Mouse (Mus musculus) MEL-GATA-1-ER (cell line): Measurements from ENCODE around the gene Tmem248.

Experiments used
- DNase-seq: peaks from one replicate; pipeline ENCODE4 v3.0.0-alpha.2; 2012; ENCODE audit warnings: low read depth; ENCODE audit errors: extremely low read depth

Gene Tmem248

DNA sequence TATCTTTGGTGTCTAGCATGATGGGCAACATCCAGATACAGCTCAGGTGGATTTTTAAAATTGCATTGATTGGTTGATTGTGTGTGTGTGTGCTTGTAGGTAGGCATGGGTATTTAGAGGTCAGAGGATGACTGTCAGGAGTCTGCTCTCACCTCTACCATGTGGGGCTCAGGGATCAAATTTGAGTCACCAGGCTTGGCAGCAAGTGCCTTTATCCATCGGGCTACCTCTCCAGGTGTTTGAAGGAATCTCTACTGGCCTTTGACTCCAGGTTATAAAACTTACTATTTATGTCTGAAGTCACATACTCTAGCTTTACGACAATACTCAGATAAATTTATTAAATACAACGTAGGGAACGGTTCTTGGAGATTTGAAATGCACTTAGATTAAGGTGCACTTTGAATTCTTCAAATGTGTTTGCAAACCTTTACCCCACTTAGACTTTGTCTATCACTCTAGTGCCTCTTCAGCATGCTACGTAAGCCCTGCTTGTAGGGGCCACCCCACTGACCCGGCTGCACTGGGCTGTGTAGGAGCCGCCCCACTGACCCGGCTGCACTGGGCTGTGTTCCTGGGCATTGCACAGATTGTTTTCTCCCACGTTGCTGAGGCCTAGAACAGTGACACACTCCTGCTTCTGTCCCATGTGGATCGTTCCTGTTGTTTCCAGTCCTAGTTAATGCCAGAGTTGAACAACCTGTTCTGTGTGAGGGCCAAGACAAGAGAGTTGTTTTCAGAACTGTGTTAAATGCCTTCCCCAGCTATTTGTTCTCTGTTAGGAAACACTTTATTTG lies 16.4 kb upstream of the Tmem248 start:
- no peak for DNase-seq

DNA sequence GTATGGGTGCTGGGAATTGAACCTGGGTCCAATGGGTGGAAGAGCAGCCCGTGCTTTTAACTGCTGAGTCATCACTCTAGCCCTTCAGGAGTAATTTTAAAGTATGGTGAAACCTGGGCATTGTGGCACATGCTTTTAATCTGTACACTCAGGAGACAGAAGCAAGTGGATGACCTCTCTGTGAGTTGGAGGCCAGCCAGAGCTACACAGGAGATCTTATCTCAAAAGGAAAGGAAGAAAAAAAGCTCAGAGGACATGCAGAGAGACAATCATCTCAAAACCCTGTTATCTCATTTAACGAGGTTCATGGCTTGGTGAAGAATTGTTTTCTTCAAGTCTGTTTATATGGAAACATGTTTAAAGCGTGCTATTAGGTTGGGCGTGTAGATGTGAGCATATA lies 12.9 kb upstream of the Tmem248 start:
- DNase-seq = no peak

DNA sequence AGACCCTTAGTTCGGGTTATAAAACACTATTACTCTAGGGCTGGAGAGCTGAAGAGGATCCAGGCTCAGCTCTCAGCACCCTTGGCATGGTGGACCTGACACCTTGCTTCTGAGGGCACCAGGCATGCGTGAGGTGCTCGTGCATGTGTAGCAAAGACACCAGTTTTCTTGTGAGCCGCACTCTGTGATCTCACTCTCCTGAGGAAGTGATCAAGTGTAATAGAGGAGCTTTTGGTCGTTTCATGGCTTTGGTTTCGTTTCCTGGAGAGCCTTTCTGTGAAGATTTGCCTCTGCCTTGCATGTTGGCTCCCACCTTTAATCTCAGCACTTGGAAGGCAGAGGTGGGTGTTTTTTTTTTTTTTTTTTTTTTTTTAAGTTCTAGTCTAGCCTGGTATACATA lies 12.3 kb upstream of the Tmem248 start:
- no peak for DNase-seq

DNA sequence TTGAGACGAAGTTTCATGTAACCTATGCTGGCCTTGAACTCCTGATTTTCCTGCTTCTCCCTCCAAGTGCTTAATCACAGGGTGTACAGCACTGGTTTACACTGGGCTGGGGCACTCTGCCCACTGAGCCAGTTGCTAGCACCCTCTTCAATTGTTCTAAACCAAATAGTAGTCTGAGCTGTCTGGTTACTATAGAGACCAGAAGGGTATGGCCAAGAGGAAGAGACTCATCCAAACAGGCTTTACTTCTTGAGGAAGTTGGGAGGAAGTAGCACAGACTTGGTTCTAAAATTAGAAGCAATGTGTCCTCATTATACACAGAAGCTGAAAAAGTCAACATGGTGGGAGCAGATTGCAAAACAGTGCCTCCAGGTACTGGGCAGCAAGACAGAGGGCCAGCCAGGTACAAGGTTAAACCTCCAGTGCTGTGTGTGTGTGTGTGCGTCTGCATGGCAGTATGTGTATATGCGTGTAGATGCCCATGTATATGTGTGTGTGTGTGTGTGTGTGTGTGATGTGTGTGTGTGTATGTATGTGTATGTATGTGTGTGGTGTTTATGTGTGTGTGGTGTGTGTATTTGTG lies 11.3 kb upstream of the Tmem248 start:
- DNase-seq = no peak

- DNase-seq = no peak
Observed at GRCm38 (mm10) chr5:130207299-130207698, 9.6 kb upstream of the Tmem248 start.

DNA sequence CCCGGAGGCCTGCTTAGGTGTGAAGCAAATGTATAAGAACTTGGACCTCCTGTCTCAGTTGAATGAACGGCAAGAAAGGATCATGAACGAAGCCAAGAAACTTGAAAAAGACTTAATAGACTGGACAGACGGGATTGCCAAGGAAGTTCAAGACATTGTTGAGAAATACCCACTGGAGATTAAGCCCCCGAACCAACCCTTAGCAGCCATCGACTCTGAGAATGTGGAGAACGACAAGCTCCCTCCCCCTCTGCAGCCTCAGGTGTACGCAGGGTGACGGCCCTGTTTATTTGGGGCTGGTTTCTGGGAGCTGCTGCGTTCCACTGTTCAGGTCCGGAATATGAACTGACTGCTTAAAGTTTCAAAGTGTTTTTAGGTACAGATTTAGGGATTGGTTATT lies 3.9 kb upstream of the Tmem248 start:
- no peak for DNase-seq

DNA sequence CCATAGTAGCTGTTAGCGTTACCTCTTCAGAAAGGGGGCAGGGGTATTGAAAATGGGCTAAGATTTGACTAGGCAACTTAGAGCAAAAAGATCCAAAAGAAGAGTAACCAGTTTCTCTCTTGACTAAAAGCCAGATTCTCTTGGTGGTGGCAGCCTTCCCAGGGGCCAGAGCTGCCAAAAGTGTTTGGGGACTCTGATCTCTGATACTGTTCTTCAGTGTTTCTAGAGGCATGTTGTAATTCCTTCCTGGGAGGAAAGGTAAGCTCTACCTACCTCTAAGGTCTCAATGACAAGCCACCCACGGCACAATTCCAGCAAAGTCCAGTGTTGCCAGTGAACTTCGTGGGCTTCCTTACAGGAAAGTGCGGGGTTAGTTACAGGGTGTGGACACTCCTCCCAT lies 525 bp downstream of the Tmem248 start:
- DNase-seq = no peak

GRCm38 (mm10) chr5:130218336-130218735 lies 1.5 kb downstream of the Tmem248 start:
- no peak for DNase-seq

GRCm38 (mm10) chr5:130221316-130221715 lies 4.4 kb downstream of the Tmem248 start:
- DNase-seq = no peak

DNA sequence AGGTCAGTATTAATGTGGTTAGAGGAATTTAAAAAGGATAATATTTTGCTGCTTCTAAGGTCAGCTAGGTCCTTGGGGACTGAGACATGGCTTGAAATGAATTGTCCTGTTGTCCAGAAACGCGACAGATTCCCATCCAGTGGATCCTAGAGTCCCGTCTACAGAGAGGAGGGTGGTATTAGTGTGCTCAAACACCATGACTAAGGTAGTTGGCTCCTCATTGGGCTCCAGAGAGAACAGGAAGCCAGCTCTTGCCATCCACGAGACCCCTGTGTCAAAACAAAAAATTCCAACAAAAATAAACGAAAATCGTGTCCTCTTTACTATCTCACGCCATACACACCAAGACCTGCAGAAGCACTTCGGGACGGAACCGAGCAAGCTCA lies 4.9 kb downstream of the Tmem248 start:
- DNase-seq = peak; percentile 33

DNA sequence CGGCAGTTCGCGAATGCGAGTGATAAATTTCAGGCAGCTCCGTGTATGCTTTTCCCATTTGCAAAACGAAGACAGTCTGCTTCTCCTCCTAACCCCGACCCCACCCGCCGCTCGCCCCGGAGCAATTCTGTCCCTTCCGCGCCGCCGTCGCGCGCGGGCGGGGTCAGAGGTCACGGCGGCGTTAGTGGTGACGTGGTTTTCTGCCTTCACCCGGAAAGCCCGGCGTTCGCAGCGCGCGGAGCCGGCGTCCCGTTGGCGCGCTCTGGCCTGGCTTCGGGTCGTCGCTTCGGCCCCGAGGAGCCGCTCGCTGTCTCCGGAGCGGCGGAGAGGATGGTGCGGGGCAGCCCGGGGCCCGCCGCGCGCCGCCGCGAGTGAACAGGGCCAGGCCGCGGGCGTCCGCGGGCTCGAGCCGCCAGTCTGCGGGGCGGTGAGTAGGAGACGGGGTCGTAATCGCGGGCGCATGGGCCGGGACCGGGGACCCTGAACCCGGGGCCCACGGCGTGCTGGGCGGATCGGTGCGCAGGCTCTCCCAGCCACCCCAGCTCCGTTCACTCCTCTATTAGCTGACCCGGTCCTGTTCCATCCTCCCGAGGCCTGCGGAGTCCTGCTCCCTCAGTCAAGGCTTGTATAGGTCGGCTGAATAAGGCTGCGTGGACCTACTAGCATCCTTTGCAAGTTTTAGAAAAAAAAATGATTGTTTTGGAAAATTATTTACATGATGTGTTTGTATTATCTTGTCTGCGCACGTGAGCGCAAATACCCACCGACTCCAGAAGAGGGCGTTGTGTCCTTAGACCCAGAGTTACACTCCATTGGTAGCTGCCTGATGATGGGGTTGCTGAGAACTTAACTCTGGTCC lies 5.5 kb downstream of the Tmem248 start:
- peak; percentile 72 for DNase-seq

GRCm38 (mm10) chr5:130226790-130227189 lies 9.9 kb downstream of the Tmem248 start:
- DNase-seq = no peak

GRCm38 (mm10) chr5:130228120-130228519 lies 11.2 kb downstream of the Tmem248 start:
- DNase-seq = no peak

GRCm38 (mm10) chr5:130236302-130236701 lies 19.4 kb downstream of the Tmem248 start:
- no peak for DNase-seq

GRCm38 (mm10) chr5:130239236-130239635 lies 22.4 kb downstream of the Tmem248 start:
- no peak for DNase-seq

- DNase-seq = no peak
Observed at GRCm38 (mm10) chr5:130239856-130240255, 23.0 kb downstream of the Tmem248 start.

DNA sequence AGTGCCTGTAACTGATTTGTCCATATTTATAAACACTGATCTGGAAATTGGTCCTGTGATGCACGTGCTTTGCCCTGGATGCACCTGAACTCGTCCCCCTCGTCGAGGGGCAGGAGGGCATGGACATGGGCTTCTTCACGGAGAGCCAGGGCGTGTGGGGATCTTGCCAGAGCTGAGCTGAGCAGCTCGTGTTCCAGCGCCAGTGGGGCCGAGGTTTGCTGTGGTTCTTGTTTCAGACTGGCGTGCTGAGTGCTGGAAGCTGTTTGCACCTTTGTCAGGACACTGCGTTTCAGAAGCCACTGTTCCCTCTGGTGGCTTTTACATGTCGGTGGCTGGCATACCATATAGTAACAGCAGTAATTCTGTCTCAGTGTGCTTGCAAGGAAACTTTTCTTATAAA lies 24.5 kb downstream of the Tmem248 start:
- DNase-seq = no peak

GRCm38 (mm10) chr5:130247823-130248222 lies 30.9 kb downstream of the Tmem248 start:
- DNase-seq = no peak

- DNase-seq = peak; percentile 26
Observed at GRCm38 (mm10) chr5:130254164-130255016, 37.5 kb downstream of the Tmem248 start.

DNA sequence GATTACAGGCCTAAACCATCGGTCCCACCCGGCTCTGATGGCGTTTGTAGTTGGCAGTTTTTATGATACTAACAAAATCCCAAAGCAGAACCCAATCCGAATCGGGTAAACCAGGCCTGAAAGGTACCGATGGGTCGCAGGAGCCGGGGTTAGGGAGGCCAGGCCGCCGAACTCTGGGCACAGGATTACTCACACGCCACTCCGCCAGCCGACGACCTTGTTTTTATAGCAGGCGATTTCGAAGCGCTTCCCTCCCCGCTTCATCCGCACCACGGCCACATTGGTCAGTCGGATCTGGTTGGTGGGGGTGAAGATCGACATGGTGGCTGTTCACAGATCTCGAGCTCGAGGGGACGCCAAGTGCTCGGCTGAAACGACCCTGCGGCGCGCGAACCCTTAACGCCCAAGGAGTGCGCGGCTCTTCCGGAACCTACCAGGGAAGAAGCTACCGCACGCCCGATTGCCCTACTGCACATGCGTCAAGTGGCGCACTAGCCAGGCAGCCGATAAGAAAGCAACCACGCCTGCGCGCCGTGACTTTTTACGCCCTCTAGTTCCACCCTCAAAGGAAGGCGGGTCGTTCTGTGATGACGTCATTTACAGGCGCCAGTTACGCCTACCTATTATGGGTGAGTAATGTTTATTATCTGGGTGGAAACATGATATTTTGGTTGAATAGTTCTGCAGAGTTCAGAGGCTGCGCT lies 38.3 kb downstream of the Tmem248 start, which contains the start of the genes Sbds and Tyw1:
Sbds (minus strand) TSS at position 514 of the 704 bp plus-strand sequence.
Tyw1 (plus strand) TSS at position 603 of the 704 bp plus-strand sequence.
- DNase-seq = peak; percentile 97
